Mouse (Mus musculus): ENCODE measurements at regions not wholly inside any gene's neighbourhood (a gene's known extent, or its start where the extent isn't known, plus 50 kb on each side); places are given as distances from the start of the nearest gene placed in this dataset.
"Not testable (repeated sequence)": the region's sequence is repeated elsewhere in the genome, so short reads cannot be mapped to it uniquely, and the experiment has no call there.

- DNase-seq: not testable (repeated sequence)
These were observed 236.9 kb upstream of the Tmem196 start for GRCm38 (mm10) chr12:119708715-119709114.

GRCm38 (mm10) chr12:119730789-119731188, 214.8 kb upstream of the Tmem196 start:
- peak; percentile 46 for DNase-seq

- no peak for DNase-seq
These were observed 183.0 kb upstream of the Tmem196 start for GRCm38 (mm10) chr12:119762580-119762979.

- DNase-seq: no peak
These were observed 182.2 kb upstream of the Tmem196 start for GRCm38 (mm10) chr12:119763292-119763976.

GRCm38 (mm10) chr12:119777559-119777958, 168.1 kb upstream of the Tmem196 start:
- DNase-seq: no peak

- no peak for DNase-seq
These were observed 137.9 kb upstream of the Tmem196 start for GRCm38 (mm10) chr12:119807692-119808091.

GRCm38 (mm10) chr12:119816225-119816624, 129.4 kb upstream of the Tmem196 start:
- DNase-seq: no peak

- no peak for DNase-seq
These were observed 106.5 kb upstream of the Tmem196 start for GRCm38 (mm10) chr12:119839119-119839518.

GRCm38 (mm10) chr12:119881744-119882143, 63.9 kb upstream of the Tmem196 start:
- peak; percentile 47 for DNase-seq

GRCm38 (mm10) chr12:119890030-119890429, 55.6 kb upstream of the Tmem196 start:
- no peak for DNase-seq

Measured in retina, postnatal 1 day (tissue).